ENCODE assay signal across 17 mouse cellular contexts in genomic region chr14:87044401-87044806, GRCm38 (mm10).
DNase-seq lines count a peak whose midpoint lies in the region; ATAC-seq and TF ChIP-seq lines count a peak whose summit lies in the region.
"Had no signal": no experiment of that assay in that cellular context is flagged by ENCODE, and none has a peak within 500 bp of the region (broad histone marks: within the 10 kb centered on the region; RNA-seq: fewer than 3 reads in every experiment).

No protein-coding gene starts in this region.

- no peaks in the 10 kb centered on the region for H3K27me3 ChIP-seq in liver, embryonic 15.5 days
- H3K27me3 ChIP-seq in hindbrain, embryonic 14.5 days (ENCODE audit: control insufficient read depth, insufficient read depth, low read length), result no peaks in the 10 kb centered on the region
- H3K27me3 ChIP-seq in midbrain, postnatal 0 days (ENCODE audit: insufficient read depth, low read length), result no peaks in the 10 kb centered on the region
- H3K27me3 ChIP-seq: heart, embryonic 15.5 days; hindbrain, embryonic 15.5 days; limb, embryonic 15.5 days; neural tube, embryonic 15.5 days had no signal

- peaks cover 8% of the 10 kb centered on the region for H3K4me1 ChIP-seq in bone marrow macrophage, adult 2 months (ENCODE audit: control insufficient read depth, insufficient read depth, low read length)
- H3K4me1 ChIP-seq in liver, embryonic 15.5 days (replicated peaks), result no peaks in the 10 kb centered on the region
- H3K4me1 ChIP-seq in hindbrain, embryonic 14.5 days (replicated peaks; ENCODE audit: control insufficient read depth, insufficient read depth, low read length), result no peaks in the 10 kb centered on the region
- no peaks in the 10 kb centered on the region for H3K4me1 ChIP-seq in midbrain, postnatal 0 days (ENCODE audit: insufficient read depth, low read length)
- H3K4me1 ChIP-seq: forebrain, embryonic 10.5 days; heart, embryonic 15.5 days; hindbrain, embryonic 15.5 days; limb, embryonic 15.5 days; neural tube, embryonic 15.5 days had no signal

- H3K36me3 ChIP-seq in liver, embryonic 15.5 days (replicated peaks), result no peaks in the 10 kb centered on the region
- no peaks in the 10 kb centered on the region for H3K36me3 ChIP-seq in hindbrain, embryonic 14.5 days (replicated peaks; ENCODE audit: control insufficient read depth, insufficient read depth)
- no peaks in the 10 kb centered on the region for H3K36me3 ChIP-seq in midbrain, postnatal 0 days (ENCODE audit: insufficient read depth, low read length)
- H3K36me3 ChIP-seq: heart, embryonic 15.5 days; hindbrain, embryonic 15.5 days; limb, embryonic 15.5 days; neural tube, embryonic 15.5 days had no signal

- 20% methylated on average over 5 of the region's 5 CpGs for WGBS in liver, embryonic 15.5 days (ENCODE audit: insufficient replicate concordance)
- WGBS in hindbrain, embryonic 14.5 days, result 54% methylated on average over 5 of the region's 5 CpGs
- WGBS in midbrain, postnatal 0 days, result 68% methylated on average over 5 of the region's 5 CpGs

- DNase-seq in lung, postnatal 36 days, result peak; percentile 4
- DNase-seq in lung, adult 18-20 months, result no peak
- no peak for DNase-seq in hindbrain, embryonic 14.5 days (ENCODE audit: low spot score)
- no peak for DNase-seq in adrenal gland, postnatal 10 days
- DNase-seq in midbrain, postnatal 0 days (ENCODE audit: low spot score), result no peak
- DNase-seq: gastrocnemius, postnatal 25 days; kidney, postnatal 14 days; right cerebral cortex, postnatal 25 days had no signal

- no peak for TF ChIP-seq POLR2A in bone marrow macrophage, adult 2 months (IDR thresholded peaks at IDR 0.05; ENCODE audit: borderline replicate concordance, low read depth, low read length)

- ATAC-seq in liver, embryonic 15.5 days (ENCODE audit: insufficient read depth), result peak; percentile 31
- ATAC-seq in hindbrain, embryonic 14.5 days (ENCODE audit: low FRiP score), result no peak
- ATAC-seq in midbrain, postnatal 0 days (ENCODE audit: low FRiP score), result no peak
- ATAC-seq: midbrain, embryonic 16.5 days had no signal

- no peak overlapping the region for H3K4me2 ChIP-seq in liver, embryonic 15.5 days
- H3K4me2 ChIP-seq in hindbrain, embryonic 14.5 days (replicated peaks), result no peak overlapping the region
- no peak overlapping the region for H3K4me2 ChIP-seq in midbrain, postnatal 0 days (ENCODE audit: low read depth, low read length, poor library complexity, severe bottlenecking)
- H3K4me2 ChIP-seq: heart, embryonic 15.5 days; hindbrain, embryonic 15.5 days; limb, embryonic 15.5 days; neural tube, embryonic 15.5 days had no signal

- H3K4me3 ChIP-seq in bone marrow macrophage, adult 2 months (ENCODE audit: insufficient read depth, low read length), result no peak overlapping the region
- H3K4me3 ChIP-seq in liver, embryonic 15.5 days (replicated peaks), result no peak overlapping the region
- no peak overlapping the region for H3K4me3 ChIP-seq in hindbrain, embryonic 14.5 days (replicated peaks; ENCODE audit: low read length)
- no peak overlapping the region for H3K4me3 ChIP-seq in midbrain, postnatal 0 days (ENCODE audit: low read depth, low read length)
- H3K4me3 ChIP-seq: forebrain, embryonic 10.5 days; heart, embryonic 15.5 days; hindbrain, embryonic 15.5 days; limb, embryonic 15.5 days; neural tube, embryonic 15.5 days had no signal

- no peak overlapping the region for H3K9ac ChIP-seq in liver, embryonic 15.5 days
- H3K9ac ChIP-seq in hindbrain, embryonic 14.5 days, result no peak overlapping the region
- H3K9ac ChIP-seq in midbrain, postnatal 0 days (replicated peaks; ENCODE audit: low read length, poor library complexity, severe bottlenecking), result no peak overlapping the region
- H3K9ac ChIP-seq: heart, embryonic 15.5 days; hindbrain, embryonic 15.5 days; limb, embryonic 15.5 days; neural tube, embryonic 15.5 days had no signal

- TF ChIP-seq CTCF in bone marrow macrophage, adult 2 months (IDR thresholded peaks at IDR 0.05; ENCODE audit: low read depth, low read length), result no peak
- no peak for TF ChIP-seq CTCF in midbrain, postnatal 0 days (IDR thresholded peaks at IDR 0.05)

- H3K9me3 ChIP-seq in liver, embryonic 15.5 days (replicated peaks), result no peaks in the 10 kb centered on the region
- no peaks in the 10 kb centered on the region for H3K9me3 ChIP-seq in hindbrain, embryonic 14.5 days (ENCODE audit: control insufficient read depth, low read length)
- no peaks in the 10 kb centered on the region for H3K9me3 ChIP-seq in midbrain, postnatal 0 days (ENCODE audit: low read length)
- H3K9me3 ChIP-seq: forebrain, embryonic 10.5 days; G1E; heart, embryonic 15.5 days; hindbrain, embryonic 15.5 days; limb, embryonic 15.5 days; neural tube, embryonic 15.5 days had no signal

- 0 out of 2 replicates have a peak overlapping the region, but pooled peaks have one; percentile 31 for H3K27ac ChIP-seq in bone marrow macrophage, adult 2 months (ENCODE audit: insufficient read depth, low read depth, low read length)
- no peak overlapping the region for H3K27ac ChIP-seq in liver, embryonic 15.5 days (replicated peaks)
- H3K27ac ChIP-seq in hindbrain, embryonic 14.5 days, result no peak overlapping the region
- H3K27ac ChIP-seq in midbrain, postnatal 0 days (ENCODE audit: low read depth, low read length), result no peak overlapping the region
- H3K27ac ChIP-seq: forebrain, embryonic 10.5 days; heart, embryonic 15.5 days; hindbrain, embryonic 15.5 days; limb, embryonic 15.5 days; neural tube, embryonic 15.5 days had no signal
